Mouse (Mus musculus) C2C12 (cell line): ENCODE results near the gene Gm20422. TPM values are rescaled to one million over a fixed set of nuclear protein-coding genes. Genes with fewer than 3 reads are reported as not detected.
A peak's percentile ranks its signal among the peaks of the same experiment; 100 is the strongest.

Experiments
- H3K27me3 ChIP-seq: one replicate; pipeline ENCODE4 v1.6.1; 2011; ENCODE audit not compliant: control insufficient read depth, insufficient read depth, insufficient read length
- H3K36me3 ChIP-seq: one replicate; pipeline ENCODE4 v1.6.1; 2011; ENCODE audit not compliant: control insufficient read depth, insufficient read depth
- H3K4me3 ChIP-seq: one replicate; pipeline ENCODE4 v1.5.1; 2011; ENCODE audit warnings: mild to moderate bottlenecking, control low read depth; ENCODE audit not compliant: poor library complexity, insufficient read depth, severe bottlenecking
- H3K79me2 ChIP-seq: one replicate; pipeline ENCODE4 v1.6.1; 2011; ENCODE audit not compliant: control insufficient read depth, insufficient read depth
- H3K79me3 ChIP-seq: one replicate; pipeline ENCODE4 v1.6.1; 2011; ENCODE audit warnings: low read depth, control low read depth
- H3ac ChIP-seq: one replicate; pipeline ENCODE3; 2011; ENCODE audit warnings: low read depth; ENCODE audit not compliant: control insufficient read depth, insufficient read length
- CEBPB ChIP-seq: IDR thresholded peaks from one replicate; pipeline ENCODE4 v1.6.1; 2011; ENCODE audit warnings: low read depth, mild to moderate bottlenecking, control low read depth, moderate library complexity
- CTCF ChIP-seq: IDR thresholded peaks from one replicate; pipeline ENCODE4 v1.5.1; 2011; ENCODE audit not compliant: control insufficient read depth, insufficient read depth, insufficient read length
- FOSL1 ChIP-seq: IDR thresholded peaks from one replicate; pipeline ENCODE4 v1.8.0; 2011; ENCODE audit warnings: mild to moderate bottlenecking, low read length; ENCODE audit not compliant: poor library complexity, insufficient read depth, severe bottlenecking
- MAX ChIP-seq: IDR thresholded peaks from one replicate; pipeline ENCODE4 v1.6.1; 2011; ENCODE audit warnings: mild to moderate bottlenecking, control low read depth
- MYOD1 ChIP-seq: IDR thresholded peaks from one replicate; pipeline ENCODE4 v1.6.1; 2011; ENCODE audit warnings: low read depth; ENCODE audit not compliant: control insufficient read depth, insufficient read length
- MYOG ChIP-seq: IDR thresholded peaks from one replicate; pipeline ENCODE4 v1.6.1; 2011; ENCODE audit not compliant: control insufficient read depth, insufficient read length; ENCODE audit errors: extremely low read depth
- USF1 ChIP-seq: IDR thresholded peaks from one replicate; pipeline ENCODE4 v1.6.1; 2011; ENCODE audit warnings: low read depth, mild to moderate bottlenecking, control low read depth, moderate library complexity
- polyA plus RNA-seq: library from polyadenylated mRNA; unstranded; fragments of >200 nt; fragmentation: generic; extraction: Trizol; gene quantifications from one replicate; pipeline ENCODE4 v1.2.1, GENCODE M21; 2012; ENCODE audit warnings: missing spikeins

Gene Gm20422
- polyA plus RNA-seq, 1 experiment: 0.28 TPM

GRCm38 (mm10) chr8:69793666-69794065 lies 19.0 kb upstream of the Gm20422 start:
- peaks cover 56% of the 10 kb centered on the region for H3K36me3 ChIP-seq
- no peak overlapping the region for H3ac ChIP-seq
- TF ChIP-seq MYOD1 (no peak), MYOG (no peak), MAX (no peak)
- H3K79me3 ChIP-seq: peaks cover 29% of the 10 kb centered on the region
- no peak overlapping the region for H3K4me3 ChIP-seq
- H3K79me2 ChIP-seq: peaks cover 47% of the 10 kb centered on the region
- H3K27me3 ChIP-seq: no peaks in the 10 kb centered on the region

DNA sequence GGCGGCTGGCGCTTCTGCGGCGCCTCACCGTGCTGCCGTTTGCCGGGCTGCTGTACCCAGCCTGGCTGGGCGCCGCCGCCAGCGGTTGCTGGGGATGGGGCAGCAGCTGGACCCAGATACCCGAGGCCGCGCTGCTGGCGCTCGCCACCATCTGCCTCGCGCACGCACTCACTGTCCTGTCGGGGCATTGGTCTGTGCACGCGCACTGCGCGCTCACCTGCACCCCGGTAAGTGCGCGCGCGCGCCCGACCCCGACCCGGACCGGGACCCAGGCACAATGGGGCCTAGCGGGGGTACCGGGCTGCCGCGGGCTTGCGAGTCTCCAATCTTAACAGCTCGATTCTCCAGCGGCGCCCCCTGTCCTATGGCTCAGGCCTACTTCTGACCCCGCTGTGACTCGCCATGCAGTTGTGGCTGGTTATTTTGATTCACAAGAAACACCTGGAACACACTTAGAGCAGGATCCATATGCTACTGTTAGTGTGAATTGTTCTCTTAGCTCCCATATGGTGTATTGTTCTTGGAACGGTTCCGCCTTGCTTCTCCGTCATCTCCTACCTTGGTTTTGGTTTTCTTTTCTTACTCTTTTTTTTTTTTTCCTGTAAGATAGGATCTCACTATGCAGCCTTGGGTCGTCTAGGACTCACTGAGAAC lies 16.9 kb upstream of the Gm20422 start:
- Histone ChIP-seq H3K79me2 (peaks cover 47% of the 10 kb centered on the region), H3K79me3 (peaks cover 29% of the 10 kb centered on the region), H3ac (peak overlapping the region; percentile 96), H3K27me3 (no peaks in the 10 kb centered on the region), H3K36me3 (peaks cover 37% of the 10 kb centered on the region), H3K4me3 (peak overlapping the region; percentile 89)
- TF ChIP-seq FOSL1: no peak
- no peak for TF ChIP-seq CTCF
- no peak for TF ChIP-seq MAX
- no peak for TF ChIP-seq CEBPB
- no peak for TF ChIP-seq MYOG
- TF ChIP-seq USF1: no peak
- TF ChIP-seq MYOD1: no peak

- Histone ChIP-seq H3K27me3 (no peaks in the 10 kb centered on the region), H3K79me3 (peaks cover 29% of the 10 kb centered on the region), H3K4me3 (peak within 1 kb of the TSS; percentile 89), H3K36me3 (peaks cover 30% of the 10 kb centered on the region), H3ac (peak within 1 kb of the TSS; percentile 96), H3K79me2 (peaks cover 47% of the 10 kb centered on the region)
- TF ChIP-seq USF1: no peak
- TF ChIP-seq CEBPB: no peak
- no peak for TF ChIP-seq FOSL1
- peak; percentile 76 for TF ChIP-seq MAX
- TF ChIP-seq MYOG: no peak
Observed at GRCm38 (mm10) chr8:69790773-69791367, 16.2 kb upstream of the Gm20422 start, which contains the start of the genes Atp13a1 and Zfp866. Gene Atp13a1 (plus strand): TSS chr8:69791163. Gene Zfp866 (minus strand): TSS chr8:69791178.

DNA sequence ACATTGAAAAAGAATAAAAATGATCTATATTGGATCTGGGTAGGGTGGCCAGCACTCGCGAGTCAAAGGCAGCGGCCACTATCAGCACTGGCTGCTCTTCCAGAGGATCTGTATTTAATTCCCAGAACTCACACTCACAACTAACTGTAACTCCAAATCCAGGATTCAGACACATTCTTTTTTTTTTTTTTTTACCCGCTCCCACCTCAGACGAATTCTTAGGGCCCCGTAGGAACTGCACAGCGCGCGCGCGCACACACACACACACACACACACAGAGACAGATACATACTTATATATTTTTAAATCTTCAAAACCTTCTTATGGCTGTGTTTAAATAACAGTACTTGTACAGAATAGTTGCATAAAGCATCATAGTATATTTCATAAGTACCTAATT lies 15.7 kb upstream of the Gm20422 start:
- no peak for TF ChIP-seq CEBPB
- no peak for TF ChIP-seq MAX
- no peak for TF ChIP-seq MYOG
- Histone ChIP-seq H3ac (peak overlapping the region; percentile 96), H3K4me3 (peak overlapping the region; percentile 89), H3K27me3 (no peaks in the 10 kb centered on the region), H3K79me2 (peaks cover 45% of the 10 kb centered on the region), H3K36me3 (peaks cover 29% of the 10 kb centered on the region), H3K79me3 (peaks cover 29% of the 10 kb centered on the region)

- H3ac ChIP-seq: no peak overlapping the region
- TF ChIP-seq USF1: no peak
- TF ChIP-seq CTCF: no peak
- TF ChIP-seq CEBPB: no peak
- no peak for TF ChIP-seq MYOD1
- TF ChIP-seq MYOG: no peak
- no peak for TF ChIP-seq MAX
- TF ChIP-seq FOSL1: no peak
- H3K36me3 ChIP-seq: peaks cover 22% of the 10 kb centered on the region
- H3K4me3 ChIP-seq: no peak overlapping the region
- no peaks in the 10 kb centered on the region for H3K27me3 ChIP-seq
- H3K79me3 ChIP-seq: peaks cover 29% of the 10 kb centered on the region
- peaks cover 39% of the 10 kb centered on the region for H3K79me2 ChIP-seq
Observed at GRCm38 (mm10) chr8:69789731-69790130, 15.0 kb upstream of the Gm20422 start.

DNA sequence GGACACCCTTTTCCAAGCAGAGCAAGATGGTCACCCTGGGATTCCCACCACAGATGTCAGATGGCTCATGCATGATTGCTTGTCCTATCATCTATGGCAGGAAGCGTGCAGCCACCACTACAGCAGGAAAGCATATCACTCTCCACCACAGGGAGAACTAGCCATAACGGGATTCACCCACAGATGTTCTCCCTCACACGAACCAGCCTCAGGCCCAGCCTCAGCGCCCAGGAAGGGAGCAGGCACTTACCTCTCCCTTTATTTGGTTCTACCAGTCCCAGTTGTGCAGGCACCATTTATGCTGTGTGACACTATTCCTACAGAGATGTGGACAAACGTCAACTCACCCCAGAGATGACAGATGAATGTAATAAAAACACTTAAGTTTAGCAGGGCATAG lies 14.4 kb upstream of the Gm20422 start:
- Histone ChIP-seq H3K79me3 (peaks cover 29% of the 10 kb centered on the region), H3ac (no peak overlapping the region), H3K79me2 (peaks cover 33% of the 10 kb centered on the region), H3K36me3 (peaks cover 16% of the 10 kb centered on the region), H3K4me3 (no peak overlapping the region), H3K27me3 (no peaks in the 10 kb centered on the region)
- TF ChIP-seq USF1: no peak
- TF ChIP-seq MAX: no peak
- no peak for TF ChIP-seq MYOD1
- TF ChIP-seq CEBPB: no peak
- no peak for TF ChIP-seq CTCF
- TF ChIP-seq FOSL1: no peak
- TF ChIP-seq MYOG: no peak
